Mouse (Mus musculus) heart, postnatal 0 days (tissue): ENCODE data around the gene Mapre3. TPM values are rescaled to one million over a fixed set of nuclear protein-coding genes. Genes with fewer than 3 reads are reported as not detected.

Source experiments
- ATAC-seq: fragments of 200-750 bp; cut with Nextera tagmentation; 2 replicates; pipeline ENCODE4 v1.8.0; 2017; ENCODE audit warnings: low read depth, moderate number of reproducible peaks, moderate library complexity; ENCODE audit not compliant: insufficient read depth
- DNase-seq: peaks from one replicate; pipeline ENCODE4 v3.0.0-alpha.2; 2016; ENCODE audit warnings: low spot score
- H3K27ac ChIP-seq: fragments of 300-500 bp; sonication (generic); 2 replicates; pipeline ENCODE4 v1.5.1; 2014; ENCODE audit warnings: low read depth, mild to moderate bottlenecking
- H3K27me3 ChIP-seq: fragments of 300-500 bp; sonication (generic); 2 replicates; pipeline ENCODE4 v1.6.1; 2014; ENCODE audit warnings: low read length, mixed read lengths; ENCODE audit not compliant: control insufficient read depth, insufficient read depth
- H3K36me3 ChIP-seq: fragments of 300-500 bp; sonication (generic); replicated peaks from 2 replicates; pipeline ENCODE4 v1.6.1; 2014; ENCODE audit warnings: low read length, mixed read lengths; ENCODE audit not compliant: control insufficient read depth, insufficient read depth
- H3K4me1 ChIP-seq: fragments of 300-500 bp; sonication (generic); 2 replicates; pipeline ENCODE4 v1.6.1; 2014; ENCODE audit warnings: antibody characterized with exemption; ENCODE audit not compliant: control insufficient read depth, insufficient read depth
- H3K4me2 ChIP-seq: fragments of 300-500 bp; sonication (generic); 2 replicates; pipeline ENCODE4 v1.6.1; 2014; ENCODE audit warnings: low read depth, mild to moderate bottlenecking, low read length, moderate library complexity
- H3K4me3 ChIP-seq: fragments of 300-500 bp; sonication (generic); 2 replicates; pipeline ENCODE4 v1.5.1; 2014; ENCODE audit warnings: low read depth, low read length
- H3K9ac ChIP-seq: fragments of 300-500 bp; sonication (generic); replicated peaks from 2 replicates; pipeline ENCODE4 v1.6.1; 2014; ENCODE audit warnings: low read depth, low read length, mixed read lengths
- H3K9me3 ChIP-seq: fragments of 300-500 bp; sonication (generic); replicated peaks from 2 replicates; pipeline ENCODE4 v1.6.1; 2016; ENCODE audit warnings: low read length; ENCODE audit not compliant: control insufficient read depth
- CTCF ChIP-seq: IDR thresholded peaks from 2 replicates; pipeline ENCODE4 v1.5.1; 2016; ENCODE audit warnings: antibody characterized with exemption, control low read depth, low read depth
- EP300 ChIP-seq: IDR thresholded peaks from 2 replicates; pipeline ENCODE4 v1.6.1; 2016; ENCODE audit warnings: antibody characterized with exemption, low read depth
- WGBS: fragments of 180-500 bp; shearing (Covaris S2); extraction: QIAGEN DNeasy Blood & Tissue Kit; methylation state at CpG from one replicate; pipeline ENCODE4 v1.1.7; 2014; 5-methylcytosine and 5-hydroxymethylcytosine counted together
- polyA plus RNA-seq: library from polyadenylated mRNA; unstranded; fragments of >200 nt; fragmentation: Nextera tagmentation; extraction: Ambion mirVana; gene quantifications from 2 replicates; pipeline ENCODE4 v1.2.1, GENCODE M21; 2015
- total RNA-seq: library from RNA; depleted of rRNA; stranded (reverse); fragments of >200 nt; gene quantifications from 2 replicates; pipeline ENCODE4 v1.2.3, GENCODE M21; 2014; ENCODE audit warnings: low replicate concordance

The Mapre3 gene
- total and polyA plus RNA-seq, 2 experiments from 2014 or later = 5.3 to 15.8 TPM

DNA sequence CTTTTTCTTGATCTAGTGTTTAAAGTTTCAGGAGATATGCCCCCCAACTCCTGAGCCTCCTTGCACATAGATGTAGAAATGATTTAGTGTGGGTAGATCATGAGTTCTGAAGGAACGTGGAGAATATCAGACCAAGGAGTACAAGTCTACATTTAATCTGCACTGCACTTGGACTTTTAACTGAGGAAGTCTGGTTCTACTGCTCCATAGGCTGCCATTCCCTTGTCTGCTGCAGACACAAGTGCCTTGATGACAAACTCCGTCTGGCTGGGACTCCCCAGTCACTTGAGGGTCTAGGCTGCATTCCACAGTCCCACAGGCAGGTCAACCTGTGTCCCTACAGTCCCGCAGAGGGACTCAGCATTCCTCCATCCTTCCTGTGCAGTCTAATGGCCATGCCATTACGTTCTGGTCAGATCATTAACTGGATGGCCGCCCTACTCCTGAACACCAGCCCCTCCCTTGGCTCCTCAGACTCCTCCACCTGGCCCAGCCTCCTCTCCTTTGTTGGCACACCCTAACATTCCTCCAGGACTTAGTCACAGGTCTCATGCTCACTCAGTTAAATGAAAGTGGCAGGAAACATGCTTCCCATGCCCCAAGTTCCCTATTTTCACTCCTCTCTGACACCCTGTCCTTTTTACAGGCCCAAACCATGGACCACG lies 35.6 kb downstream of the Mapre3 start:
- DNase-seq = no peak
- no peak overlapping the region for H3K4me3 ChIP-seq
- no peaks in the 10 kb centered on the region for H3K27me3 ChIP-seq
- H3K4me2 ChIP-seq = no peak overlapping the region
- H3K4me1 ChIP-seq = peaks cover 14% of the 10 kb centered on the region; the same call in 1 of the 2 replicates
- peak; percentile 55 for ATAC-seq
- no peak overlapping the region for H3K9ac ChIP-seq
- no peaks in the 10 kb centered on the region for H3K9me3 ChIP-seq
- 30% methylated on average over 6 of the region's 6 CpGs for WGBS
- no peak for TF ChIP-seq CTCF
- TF ChIP-seq EP300 = no peak
- H3K36me3 ChIP-seq = no peaks in the 10 kb centered on the region
- no peak overlapping the region for H3K27ac ChIP-seq

DNA sequence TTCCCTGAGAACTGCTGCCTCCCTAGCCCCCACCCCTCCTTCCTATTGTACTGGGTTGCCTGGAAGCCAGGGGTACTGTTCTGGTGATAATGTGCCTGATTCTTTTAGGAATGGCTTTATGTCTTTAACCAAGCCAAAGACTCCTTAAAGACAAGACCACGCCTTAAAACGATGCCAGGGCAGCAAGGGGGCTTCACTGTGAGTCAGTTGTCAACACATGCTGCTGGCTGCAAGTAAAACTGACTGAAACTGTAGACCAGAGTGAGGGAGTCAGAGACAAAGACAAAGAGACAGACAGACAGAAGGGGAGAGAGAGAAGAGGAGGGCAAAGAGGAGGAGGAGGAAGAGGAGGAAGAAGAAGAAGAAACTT lies 36.1 kb downstream of the Mapre3 start:
- no peaks in the 10 kb centered on the region for H3K9me3 ChIP-seq
- peaks cover 14% of the 10 kb centered on the region; the same call in 1 of the 2 replicates for H3K4me1 ChIP-seq
- no peak overlapping the region for H3K4me2 ChIP-seq
- H3K36me3 ChIP-seq = no peaks in the 10 kb centered on the region
- H3K27me3 ChIP-seq = no peaks in the 10 kb centered on the region
- no peak overlapping the region for H3K27ac ChIP-seq
- no peak overlapping the region for H3K9ac ChIP-seq
- no peak for ATAC-seq
- TF ChIP-seq EP300 = no peak
- TF ChIP-seq CTCF = no peak
- H3K4me3 ChIP-seq = no peak overlapping the region
- 53% methylated on average over 2 of the region's 2 CpGs for WGBS
- no peak for DNase-seq

DNA sequence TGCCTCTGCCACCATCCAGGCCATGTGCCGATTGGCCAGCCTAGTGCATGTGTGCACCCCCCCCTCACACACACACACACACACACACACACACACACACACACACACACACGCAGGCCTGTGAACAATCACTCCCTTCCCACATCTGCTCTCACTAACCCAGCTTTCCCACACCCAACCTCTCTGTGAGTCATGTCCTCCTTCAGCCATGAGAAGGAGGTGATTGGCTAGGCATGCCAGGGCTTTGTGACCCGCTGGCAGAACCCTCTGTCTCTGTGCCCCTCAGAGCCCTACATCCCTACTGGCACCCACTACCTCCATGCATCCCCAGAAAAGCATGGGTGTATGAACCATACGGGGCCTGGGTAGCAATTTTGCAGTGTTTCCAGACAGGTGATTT lies 39.1 kb downstream of the Mapre3 start:
- 82% methylated on average over 4 of the region's 4 CpGs for WGBS
- Histone ChIP-seq H3K4me3 (no peak overlapping the region), H3K9me3 (no peaks in the 10 kb centered on the region), H3K27ac (no peak overlapping the region), H3K36me3 (no peaks in the 10 kb centered on the region), H3K4me1 (peaks cover 14% of the 10 kb centered on the region; the same call in 1 of the 2 replicates), H3K27me3 (no peaks in the 10 kb centered on the region), H3K4me2 (no peak overlapping the region), H3K9ac (no peak overlapping the region)
- TF ChIP-seq EP300 (no peak), CTCF (no peak)
- DNase-seq = no peak
- no peak for ATAC-seq

DNA sequence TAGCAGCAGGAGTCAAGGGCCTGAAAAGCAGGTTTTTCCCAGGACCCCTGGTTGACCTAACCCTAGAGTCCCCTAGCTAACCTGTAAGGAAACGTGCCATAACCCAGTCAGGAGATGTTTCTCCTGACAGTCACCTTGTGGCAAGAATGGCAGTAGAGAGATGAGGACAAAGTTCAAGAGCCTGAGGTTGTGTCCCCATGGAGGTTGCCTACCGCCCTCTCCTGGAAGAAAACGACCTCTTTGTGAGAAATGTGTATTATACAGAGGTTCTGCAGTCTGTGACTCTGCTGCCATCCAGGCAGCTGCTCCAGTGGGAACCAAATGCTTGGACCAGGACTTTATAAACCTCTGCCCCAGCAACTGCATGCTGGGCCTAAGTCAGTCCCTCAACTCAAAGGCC lies 41.2 kb downstream of the Mapre3 start:
- no peak overlapping the region for H3K27ac ChIP-seq
- no peak for ATAC-seq
- H3K9me3 ChIP-seq = no peaks in the 10 kb centered on the region
- WGBS = 57% methylated on average over 3 of the region's 3 CpGs
- no peak overlapping the region for H3K4me2 ChIP-seq
- no peaks in the 10 kb centered on the region for H3K27me3 ChIP-seq
- H3K4me1 ChIP-seq = peaks cover 5% of the 10 kb centered on the region; the same call in 1 of the 2 replicates
- no peak for DNase-seq
- no peaks in the 10 kb centered on the region for H3K36me3 ChIP-seq
- TF ChIP-seq CTCF (no peak), EP300 (no peak)
- no peak overlapping the region for H3K4me3 ChIP-seq
- H3K9ac ChIP-seq = no peak overlapping the region

- Histone ChIP-seq H3K4me3 (no peak overlapping the region), H3K27me3 (no peaks in the 10 kb centered on the region), H3K4me1 (peaks cover 2% of the 10 kb centered on the region; the same call in 1 of the 2 replicates), H3K36me3 (no peaks in the 10 kb centered on the region), H3K9me3 (no peaks in the 10 kb centered on the region), H3K27ac (no peak overlapping the region), H3K9ac (no peak overlapping the region), H3K4me2 (no peak overlapping the region)
- TF ChIP-seq CTCF (peak; percentile 46), EP300 (no peak)
- no peak for ATAC-seq
- DNase-seq = no peak
- 66% methylated on average over 2 of the region's 2 CpGs for WGBS
Observed at GRCm38 (mm10) chr5:30856124-30856523, 41.7 kb downstream of the Mapre3 start.

- Histone ChIP-seq H3K4me2 (no peak overlapping the region), H3K36me3 (no peaks in the 10 kb centered on the region; the same call in 1 of the 2 replicates), H3K27ac (no peak overlapping the region), H3K4me1 (no peaks in the 10 kb centered on the region), H3K9ac (no peak overlapping the region), H3K4me3 (no peak overlapping the region), H3K9me3 (no peaks in the 10 kb centered on the region), H3K27me3 (no peaks in the 10 kb centered on the region)
- ATAC-seq = peak; percentile 60
- DNase-seq = no peak
- TF ChIP-seq EP300 = no peak
- TF ChIP-seq CTCF = peak; percentile 21; the same call in 1 of the 2 replicates
- WGBS = 37% methylated on average over 4 of the region's 4 CpGs
Observed at GRCm38 (mm10) chr5:30863852-30864251, 49.4 kb downstream of the Mapre3 start.
